Mouse (Mus musculus) ES-E14 (cell line): ENCODE measurements around the gene Tmprss3. TPM values are rescaled to one million over a fixed set of nuclear protein-coding genes. Genes with fewer than 3 reads are reported as not detected.

Experiments used
- DNase-seq: peaks from one replicate; pipeline ENCODE4 v3.0.0-alpha.2; 2013; ENCODE audit warnings: low read depth, low spot score
- H3K27ac ChIP-seq: 2 replicates; pipeline ENCODE4 v1.5.1; 2012; ENCODE audit warnings: low read depth, mild to moderate bottlenecking, low read length, moderate library complexity, mixed read lengths; ENCODE audit not compliant: poor library complexity, insufficient read depth, severe bottlenecking
- H3K36me3 ChIP-seq: 2 replicates; pipeline ENCODE4 v1.6.1; 2012; ENCODE audit warnings: mild to moderate bottlenecking, low read length, moderate library complexity, mixed read lengths; ENCODE audit not compliant: control insufficient read depth, poor library complexity, insufficient read depth, severe bottlenecking
- H3K4me1 ChIP-seq, 2 experiments: fragments of 150-350 bp in 1 of 2; sonication (generic) in 1 of 2; 2 replicates each; pipeline ENCODE4 v1.6.1; 2012; ENCODE audit warnings: low read length in 2 of 2, mild to moderate bottlenecking in 1 of 2, mixed read lengths in 1 of 2; ENCODE audit not compliant: control insufficient read depth in 2 of 2, insufficient read depth in 2 of 2, poor library complexity in 1 of 2
- H3K4me3 ChIP-seq, 2 experiments: fragments of 150-350 bp in 1 of 2; sonication (generic) in 1 of 2; 2 replicates each; pipeline ENCODE4 v1.5.1; 2012; ENCODE audit warnings: low read length in 2 of 2, low read depth in 1 of 2, mild to moderate bottlenecking in 1 of 2, mixed read lengths in 1 of 2; ENCODE audit not compliant: insufficient read depth in 1 of 2, poor library complexity in 1 of 2, severe bottlenecking in 1 of 2
- H3K9ac ChIP-seq: 2 replicates; pipeline ENCODE4 v1.6.1; 2012; ENCODE audit warnings: low read depth, mild to moderate bottlenecking, low read length, mixed read lengths; ENCODE audit not compliant: poor library complexity, insufficient read depth, severe bottlenecking
- H3K9me3 ChIP-seq: fragments of 150-350 bp; sonication (generic); 2 replicates; pipeline ENCODE4 v1.6.1; 2012; ENCODE audit warnings: low read depth, mild to moderate bottlenecking, low read length; ENCODE audit not compliant: control insufficient read depth, insufficient read depth
- CHD2 ChIP-seq: IDR thresholded peaks from 2 replicates; pipeline ENCODE4 v1.6.1; 2014; ENCODE audit warnings: mild to moderate bottlenecking, low read depth, low read length, inconsistent platforms
- HCFC1 ChIP-seq: IDR thresholded peaks from 2 replicates; pipeline ENCODE4 v1.6.1; 2012; ENCODE audit warnings: low read length, inconsistent platforms, borderline replicate concordance; ENCODE audit not compliant: insufficient read depth
- MAFK ChIP-seq: IDR thresholded peaks from 2 replicates; pipeline ENCODE4 v1.6.1; 2014; ENCODE audit warnings: mild to moderate bottlenecking, low read depth, low read length, inconsistent platforms; ENCODE audit not compliant: insufficient read depth
- ZC3H11A ChIP-seq: IDR thresholded peaks from 2 replicates; pipeline ENCODE4 v1.6.1; 2012; ENCODE audit warnings: low read depth, mild to moderate bottlenecking, inconsistent platforms, low read length, borderline replicate concordance
- ZNF384 ChIP-seq: IDR thresholded peaks from 2 replicates; pipeline ENCODE4 v1.6.1; 2012; ENCODE audit warnings: low read depth, low read length, inconsistent platforms
- in situ Hi-C, 2 experiments: fragments of 600-800 bp; cut with MboI; formaldehyde crosslinking; loops; one replicate each; pipeline ENCODE4 v1.15.1; 2025; ENCODE audit warnings: low sequenced_read_pairs in 2 of 2, inconsistent platforms in 1 of 2; ENCODE audit not compliant: unreplicated experiment in 2 of 2
- total RNA-seq: library from RNA; depleted of rRNA; stranded (reverse); fragments of 300-350 nt; gene quantifications from 2 replicates; pipeline ENCODE4 v1.2.3, GENCODE M21; 2012

Gene Tmprss3
- total RNA-seq, 1 experiment, result 0.36 TPM

GRCm38 (mm10) chr17:31152966-31153499 is 45.7 kb downstream of the Tmprss3 start:
- TF ChIP-seq ZC3H11A (no peak), ZNF384 (no peak), HCFC1 (no peak), CHD2 (no peak), MAFK (no peak)
- no peaks in the 10 kb centered on the region for H3K4me1 ChIP-seq
- in situ Hi-C loops, result no loop called here
- H3K4me3 ChIP-seq, result no peak overlapping the region
- DNase-seq, result no peak
- H3K9ac ChIP-seq, result no peak overlapping the region
- H3K36me3 ChIP-seq, result no peaks in the 10 kb centered on the region
- no peaks in the 10 kb centered on the region for H3K9me3 ChIP-seq
- no peak overlapping the region for H3K27ac ChIP-seq

- Histone ChIP-seq H3K9me3 (no peaks in the 10 kb centered on the region), H3K4me3 (no peak overlapping the region), H3K4me1 (no peaks in the 10 kb centered on the region), H3K9ac (no peak overlapping the region), H3K27ac (no peak overlapping the region), H3K36me3 (no peaks in the 10 kb centered on the region)
- in situ Hi-C loops, result no loop called here
- TF ChIP-seq ZC3H11A (no peak), ZNF384 (no peak), MAFK (no peak), HCFC1 (no peak), CHD2 (no peak)
- no peak for DNase-seq
Measured at GRCm38 (mm10) chr17:31152512-31152911, 46.3 kb downstream of the Tmprss3 start.

- no peak overlapping the region for H3K4me3 ChIP-seq
- H3K36me3 ChIP-seq, result no peaks in the 10 kb centered on the region
- H3K9ac ChIP-seq, result no peak overlapping the region
- peaks cover 0 to 6% of the 10 kb centered on the region in 2 experiments; a peak in 1 of 4 replicates for H3K4me1 ChIP-seq
- TF ChIP-seq ZC3H11A, result no peak
- TF ChIP-seq CHD2, result no peak
- TF ChIP-seq ZNF384, result no peak
- no peak for TF ChIP-seq MAFK
- no peak for TF ChIP-seq HCFC1
- no peak for DNase-seq
- no peak overlapping the region for H3K27ac ChIP-seq
- in situ Hi-C loops, result no loop called here
- H3K9me3 ChIP-seq, result no peaks in the 10 kb centered on the region
Measured at GRCm38 (mm10) chr17:31145998-31146397, 52.8 kb downstream of the Tmprss3 start.

- Histone ChIP-seq H3K9me3 (no peaks in the 10 kb centered on the region), H3K36me3 (no peaks in the 10 kb centered on the region), H3K9ac (no peak within 1 kb of the TSS), H3K4me3 (no peak within 1 kb of the TSS), H3K4me1 (peaks cover 0 to 6% of the 10 kb centered on the region in 2 experiments; a peak in 1 of 4 replicates), H3K27ac (no peak within 1 kb of the TSS)
- TF ChIP-seq ZNF384 (no peak), CHD2 (no peak), HCFC1 (no peak), MAFK (no peak), ZC3H11A (no peak)
- peak; percentile 45 for DNase-seq
- in situ Hi-C loops, result no loop called here
Measured at GRCm38 (mm10) chr17:31144040-31145037, 54.4 kb downstream of the Tmprss3 start, which contains the start of gene Tff2. TSS of gene Tff2 (minus strand) at chr17:31144282.
